Mouse (Mus musculus): ENCODE measurements around the gene Sgsm2.

Gene Sgsm2

DNA sequence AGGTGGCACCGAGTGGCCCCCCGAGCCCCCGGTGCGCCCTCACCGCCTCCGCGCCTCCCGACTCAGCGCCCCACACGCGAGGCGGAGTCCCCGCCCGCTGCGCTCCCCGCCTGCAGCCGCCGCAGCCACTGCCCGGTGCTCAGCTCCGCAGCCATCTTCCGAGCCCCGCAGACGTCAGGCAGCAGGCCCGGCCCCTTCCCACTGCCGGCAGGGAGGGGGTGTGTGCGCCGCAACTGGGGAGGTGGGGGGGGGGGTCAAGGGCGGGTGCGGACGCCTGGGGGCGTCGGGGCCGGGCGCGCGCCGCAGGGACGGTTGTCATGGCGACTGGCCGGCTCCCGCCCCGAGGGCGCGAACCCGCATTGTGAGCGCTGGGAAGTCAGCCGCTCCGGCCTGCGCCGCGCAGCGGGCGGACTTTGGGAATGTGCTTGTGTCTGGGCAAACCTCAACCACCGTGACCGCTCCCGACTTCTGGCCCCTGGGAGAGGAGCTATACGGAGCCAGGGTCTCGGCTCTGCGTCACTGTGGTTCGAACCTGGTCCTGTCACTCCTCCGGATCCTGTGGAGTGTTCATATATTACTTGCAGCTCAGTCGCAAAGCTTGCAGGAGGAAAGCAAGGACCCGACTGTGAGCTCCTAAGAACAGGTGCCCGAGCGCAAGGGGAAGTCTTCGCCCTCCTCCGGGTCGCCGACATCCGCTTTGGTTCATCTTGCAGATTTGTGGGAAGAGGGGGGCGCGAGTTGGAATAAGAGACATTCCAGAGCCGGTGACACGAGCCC, at the start of gene Sgsm2:
Gene Sgsm2, minus strand, starts transcription at position 160 of the 777 bp plus-strand sequence.
- peak; percentile 69 for DNase-seq (ENCODE audit: low spot score)

DNA sequence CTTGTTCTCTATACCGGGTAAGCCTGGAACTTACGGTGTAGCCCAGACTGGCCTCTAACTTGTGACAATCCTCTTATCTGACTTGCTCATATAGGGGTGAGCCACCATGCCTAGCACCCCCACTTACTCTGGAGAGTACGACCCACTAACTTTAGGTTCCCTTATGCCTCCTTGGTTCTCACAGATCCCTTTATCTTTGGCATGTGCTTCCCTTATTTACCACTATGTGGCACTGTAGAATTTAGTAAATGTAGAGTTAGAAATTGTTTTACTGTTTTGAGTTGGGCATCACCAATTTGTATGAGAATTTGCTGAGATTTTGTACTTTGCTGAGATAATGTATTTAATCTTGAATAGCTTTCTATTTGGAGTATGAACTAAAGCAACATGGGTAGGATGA, 49.5 kb upstream of the Sgsm2 start:
- DNase-seq (ENCODE audit: low spot score): peak; percentile 69

DNA sequence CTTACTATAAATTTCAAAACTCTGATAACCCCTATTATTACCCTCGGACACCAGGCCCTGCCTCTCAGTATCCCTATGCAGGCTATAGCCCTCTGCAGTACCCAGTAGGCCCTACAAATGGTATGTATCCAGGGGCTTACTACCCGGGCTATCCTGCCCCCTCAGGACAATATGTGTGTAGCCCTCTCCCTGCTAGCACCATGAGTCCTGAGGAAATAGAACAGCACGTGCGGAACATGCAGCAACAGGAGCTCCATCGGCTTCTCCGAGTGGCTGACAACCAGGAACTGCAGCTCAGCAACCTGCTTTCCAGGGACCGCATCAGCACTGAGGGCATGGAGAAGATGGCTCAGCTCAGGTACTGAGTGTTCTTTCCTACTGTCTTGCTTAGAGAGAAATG, 33.5 kb upstream of the Sgsm2 start:
- DNase-seq (ENCODE audit: low spot score): no peak

DNA sequence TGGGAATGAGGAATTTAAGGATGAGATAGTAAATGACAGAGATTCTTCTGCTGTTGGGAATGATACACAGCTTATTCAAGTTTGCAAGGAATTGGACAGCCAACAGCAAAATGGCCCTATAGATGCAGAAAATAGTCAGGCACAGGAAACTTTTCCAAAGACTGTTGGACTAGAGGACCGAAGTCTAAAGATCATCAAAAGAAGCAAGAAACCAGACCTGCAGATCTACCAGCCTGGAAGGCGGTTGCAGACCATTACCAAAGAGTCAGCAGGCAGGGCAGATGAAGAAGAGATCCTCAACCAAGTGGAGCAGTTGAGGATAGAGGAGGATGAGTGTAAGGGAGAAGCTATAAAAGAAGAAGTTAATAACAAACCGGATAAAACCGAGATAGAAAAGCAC, 32.3 kb upstream of the Sgsm2 start:
- no peak for DNase-seq (ENCODE audit: low spot score)

DNA sequence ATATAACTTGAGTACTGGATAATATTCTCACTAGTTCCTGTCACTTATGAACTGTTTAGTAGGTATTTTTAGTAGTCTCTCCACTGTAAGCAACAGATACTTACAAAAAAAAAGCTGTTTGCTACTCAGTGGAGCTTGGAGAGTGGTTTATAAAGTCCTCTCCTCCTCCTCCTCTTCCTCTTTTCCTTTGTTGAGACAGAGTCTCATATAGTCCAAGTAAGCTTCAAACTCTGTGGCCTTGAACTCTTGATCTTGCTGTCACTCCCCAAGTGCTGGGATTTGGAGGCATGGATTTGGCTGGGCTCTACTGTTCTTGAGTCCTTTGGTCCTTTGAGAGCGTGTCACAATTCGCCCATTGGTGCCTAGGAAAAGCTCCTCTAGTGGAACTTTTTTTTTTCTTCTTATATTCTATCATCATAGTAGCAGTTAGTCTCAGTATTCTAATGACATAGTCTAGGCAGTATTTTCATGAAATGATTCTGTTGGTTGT, 30.4 kb upstream of the Sgsm2 start:
- DNase-seq (ENCODE audit: low spot score): no peak

DNA sequence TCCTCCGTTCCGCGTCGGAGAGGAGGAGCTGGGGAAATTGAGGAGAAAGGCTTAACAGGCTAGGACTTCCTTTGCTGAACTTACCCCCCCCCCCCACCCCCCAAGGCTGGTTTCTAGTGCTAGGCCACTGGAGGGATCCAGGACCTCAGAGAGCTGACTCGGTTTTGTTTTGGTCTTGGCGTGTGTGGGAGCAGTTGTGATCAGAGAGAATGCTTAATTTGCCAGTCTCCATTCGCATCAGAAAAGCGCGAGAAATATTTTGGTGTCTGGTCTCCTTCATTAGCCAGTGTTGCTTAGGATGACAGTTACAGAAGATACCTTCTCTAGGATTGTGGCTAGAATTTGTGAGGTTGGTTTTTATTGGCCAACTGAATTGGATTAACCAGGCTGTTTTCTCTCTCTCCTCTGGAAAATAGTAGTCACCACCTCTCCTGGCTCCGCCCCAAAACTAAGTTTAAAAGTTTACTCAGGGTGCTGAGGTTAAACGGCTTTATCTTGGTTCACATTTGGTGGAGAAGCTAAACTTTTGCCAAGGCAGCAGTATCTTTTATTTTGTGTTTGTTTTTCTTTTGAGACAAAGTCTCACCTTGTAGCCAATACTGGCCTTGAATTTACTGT, 29.6 kb upstream of the Sgsm2 start:
- peak; percentile 73 for DNase-seq (ENCODE audit: low spot score)

DNA sequence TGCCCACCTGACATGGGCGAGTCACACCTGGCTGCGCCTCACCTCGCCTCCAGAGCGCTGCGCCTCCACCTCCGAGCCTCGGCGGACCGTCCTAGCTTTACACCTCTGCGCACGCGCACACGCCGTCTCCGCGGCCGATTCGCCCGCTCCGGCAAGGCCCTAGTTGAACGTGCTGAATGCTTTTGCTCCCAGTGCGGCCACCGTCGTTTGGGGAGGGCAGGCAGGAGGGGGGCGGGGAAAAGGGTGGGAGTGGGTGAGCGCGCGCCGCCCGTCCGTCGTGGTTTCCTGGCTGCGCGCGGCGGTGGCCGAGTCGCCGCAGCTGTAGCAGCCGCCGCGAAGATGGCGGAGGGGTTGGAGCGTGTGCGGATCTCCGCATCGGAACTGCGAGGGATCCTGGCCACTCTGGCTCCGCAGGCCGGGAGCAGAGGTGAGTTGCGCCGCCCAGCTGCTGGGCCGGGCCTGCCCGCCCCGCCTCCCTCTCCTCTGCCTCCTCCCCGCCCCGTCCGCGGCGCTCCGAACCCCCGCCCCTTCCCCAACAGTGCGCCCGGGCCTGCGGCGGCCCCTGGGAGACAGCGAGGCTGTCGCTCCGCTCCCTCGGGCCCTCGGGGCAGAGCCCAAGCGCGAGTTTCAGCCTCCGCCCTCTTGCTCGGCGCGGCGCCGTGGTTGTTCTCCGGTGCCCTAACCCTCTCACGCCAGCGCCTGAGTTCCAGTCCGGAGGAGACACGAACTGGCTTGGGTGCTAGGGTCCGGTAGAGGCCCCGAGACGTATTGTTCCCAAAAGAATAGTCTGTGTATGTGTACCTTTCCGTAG, 28.9 kb upstream of the Sgsm2 start, which contains the start of the genes Smg6 and Srr:
Gene Smg6, plus strand, starts transcription at position 247 of the 811 bp plus-strand sequence.
Gene Srr, minus strand, starts transcription at position 372 of the 811 bp plus-strand sequence.
- DNase-seq (ENCODE audit: low spot score): peak; percentile 97

DNA sequence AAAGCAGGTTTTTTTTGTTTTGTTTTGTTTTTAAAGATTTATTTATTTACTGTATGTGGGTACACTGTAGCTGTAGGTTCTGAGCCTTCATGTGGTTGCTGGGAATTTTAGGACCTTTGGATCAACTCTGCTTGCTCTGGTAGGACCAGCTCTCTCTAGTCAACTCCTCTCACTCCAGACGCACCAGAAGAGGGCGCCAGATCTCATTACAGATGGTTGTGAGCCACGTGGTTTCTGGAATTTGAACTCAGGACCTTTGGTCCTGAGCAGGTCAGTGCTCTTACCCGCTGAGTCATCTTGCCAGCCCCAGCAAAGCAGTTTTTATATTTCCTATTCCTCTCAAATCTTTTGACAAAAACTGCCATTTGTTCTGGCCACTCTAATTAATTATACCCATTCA, 27.3 kb upstream of the Sgsm2 start:
- DNase-seq (ENCODE audit: low spot score): peak; percentile 77

DNA sequence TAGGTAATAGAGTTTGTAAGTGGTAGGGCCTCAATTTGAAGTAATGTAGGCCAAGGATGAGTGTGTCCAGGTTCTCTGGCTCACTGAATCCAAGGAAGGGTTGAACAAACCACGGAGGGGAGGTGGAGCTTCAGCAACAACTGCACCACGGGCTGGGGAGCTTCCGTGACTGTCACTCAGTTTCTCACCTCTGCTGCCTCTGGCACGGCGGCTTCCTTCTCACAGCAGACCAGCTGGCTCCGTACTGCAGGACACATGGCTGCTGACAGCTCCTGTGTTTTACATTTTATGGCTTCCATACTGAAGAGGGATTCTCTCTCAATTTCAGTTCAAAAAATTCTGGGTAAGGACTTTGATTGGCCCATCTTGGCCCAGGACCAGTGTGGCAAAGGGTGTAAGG, 22.4 kb upstream of the Sgsm2 start:
- DNase-seq (ENCODE audit: low spot score): no peak

DNA sequence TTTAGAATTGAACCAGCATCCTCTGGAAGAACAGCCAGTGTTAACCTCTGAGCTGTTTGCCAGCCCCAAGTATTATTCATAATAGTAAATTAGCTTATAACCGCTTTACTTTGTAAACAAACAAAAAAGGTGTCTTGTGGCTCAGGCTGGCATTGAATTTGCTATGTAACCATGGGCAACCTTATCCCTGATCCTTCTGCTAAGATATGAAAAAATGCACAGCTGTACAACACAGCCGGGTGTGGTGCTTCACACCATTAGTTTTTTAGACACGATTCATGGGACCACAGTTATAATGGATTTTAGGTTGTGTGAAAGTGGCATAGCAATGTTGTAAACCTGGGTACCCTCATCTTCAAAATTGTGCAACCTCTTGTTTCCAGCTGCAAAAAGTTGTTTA, 15.6 kb upstream of the Sgsm2 start:
- DNase-seq (ENCODE audit: low spot score): no peak

DNA sequence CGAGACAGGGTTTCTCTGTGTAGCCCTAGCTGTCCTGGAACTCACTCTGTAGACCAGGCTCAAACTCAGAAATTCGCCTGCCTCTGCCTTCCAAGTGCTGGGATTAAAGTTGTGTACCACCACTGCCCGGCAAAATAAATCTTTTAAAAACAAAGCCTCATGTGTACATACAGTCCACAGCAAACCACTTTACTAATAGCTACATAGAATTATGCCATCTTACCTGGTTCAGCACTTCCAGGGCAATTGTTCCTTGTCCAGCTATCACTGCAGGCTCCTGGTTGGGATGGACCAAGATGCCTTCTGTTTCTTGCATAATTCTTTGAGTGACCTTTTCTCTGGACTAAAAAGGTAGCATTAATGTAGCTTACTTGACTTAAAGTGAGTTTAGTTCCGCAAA, 13.1 kb upstream of the Sgsm2 start:
- no peak for DNase-seq (ENCODE audit: low spot score)

DNA sequence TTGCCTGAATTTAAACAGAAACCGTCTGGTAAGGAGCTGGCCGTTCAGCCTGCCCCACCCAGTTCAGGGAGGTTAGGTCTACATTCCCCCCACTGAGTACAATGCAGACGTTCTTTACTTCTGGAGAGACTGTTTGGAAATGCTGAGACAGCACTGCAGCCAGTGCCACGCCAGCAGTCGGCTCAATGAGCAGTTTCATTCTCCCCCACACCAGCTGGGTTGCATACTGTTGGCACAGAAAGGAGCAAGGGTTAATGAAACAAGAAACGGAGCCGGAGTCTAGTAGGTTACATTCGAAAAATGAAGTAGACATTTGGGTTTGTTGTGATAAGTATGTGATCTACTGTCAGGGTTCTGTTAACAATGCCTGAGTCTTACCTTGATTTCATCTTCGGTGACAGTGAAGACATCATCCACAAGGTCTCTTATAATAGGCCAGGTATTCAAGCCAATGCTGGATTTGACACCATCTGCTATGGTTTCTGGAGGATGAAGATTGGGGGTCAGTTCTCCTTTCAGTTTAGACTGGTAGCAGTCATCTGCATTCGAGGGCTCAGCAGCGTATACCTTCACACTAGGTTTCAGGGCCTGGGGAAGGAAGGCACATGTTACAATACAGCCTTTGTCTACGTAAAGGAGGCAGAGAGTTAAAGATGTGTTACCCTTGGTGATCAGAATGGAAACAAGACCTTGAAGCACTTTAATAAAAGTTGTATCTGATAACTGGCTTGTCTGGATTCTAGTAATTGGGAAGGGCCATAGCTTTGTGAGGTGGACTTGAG, 11.9 kb upstream of the Sgsm2 start:
- no peak for DNase-seq (ENCODE audit: low spot score)

DNA sequence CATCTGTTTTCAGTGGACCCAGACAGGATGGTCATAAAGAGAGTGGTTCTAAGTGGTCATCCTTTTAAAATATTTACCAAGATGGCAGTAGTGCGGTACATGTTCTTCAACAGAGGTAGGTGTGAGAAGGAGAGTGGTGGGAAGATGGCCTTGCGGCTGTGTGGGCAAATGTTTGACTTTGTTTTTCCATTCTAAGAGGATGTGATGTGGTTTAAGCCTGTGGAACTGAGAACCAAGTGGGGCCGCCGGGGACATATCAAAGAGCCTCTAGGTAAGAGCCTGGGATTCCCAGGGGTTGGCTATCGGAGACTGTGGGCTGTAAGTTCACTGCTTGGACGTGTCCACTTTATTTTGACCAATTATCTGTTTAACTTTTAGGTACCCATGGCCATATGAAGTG, 11.0 kb upstream of the Sgsm2 start:
- no peak for DNase-seq (ENCODE audit: low spot score)

DNA sequence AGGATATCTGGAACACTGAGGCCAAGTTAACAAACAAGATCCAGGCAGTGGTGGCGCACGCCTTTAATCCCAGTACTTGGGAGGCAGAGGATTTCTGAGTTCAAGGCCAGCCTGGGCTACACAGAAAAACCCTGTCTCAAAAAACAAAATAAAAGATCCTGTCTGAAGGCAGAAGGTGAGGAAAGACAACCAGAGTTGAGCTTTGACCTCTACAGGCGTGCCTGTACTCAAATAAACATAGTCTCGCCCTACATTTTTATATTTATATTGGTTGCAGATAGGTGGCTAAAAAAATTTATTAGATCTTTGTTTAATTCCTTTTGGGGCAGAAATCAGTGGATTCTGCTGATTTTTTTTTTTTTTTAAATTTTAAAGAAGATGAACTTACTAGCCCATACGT, 5.6 kb upstream of the Sgsm2 start:
- DNase-seq (ENCODE audit: low spot score): no peak

DNA sequence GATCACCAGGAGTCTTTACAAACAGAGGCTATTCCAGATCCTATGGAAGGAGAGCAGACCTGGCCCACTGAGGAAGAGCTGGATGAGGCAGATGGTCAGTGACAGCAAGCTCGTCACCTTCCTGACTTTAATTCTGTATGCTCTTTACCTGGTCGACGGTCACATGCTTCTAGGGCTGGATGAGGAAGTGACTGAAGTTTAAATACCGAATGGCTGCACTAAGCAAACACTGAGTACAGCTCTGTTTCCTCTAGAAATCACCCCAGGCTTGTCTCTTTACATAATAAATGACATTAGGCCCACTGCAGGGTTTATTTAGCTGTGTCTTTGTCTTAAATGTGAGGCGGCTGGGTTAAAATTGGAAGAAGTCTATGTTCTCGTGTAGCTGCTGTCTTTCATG, 4.7 kb upstream of the Sgsm2 start:
- no peak for DNase-seq (ENCODE audit: low spot score)

DNA sequence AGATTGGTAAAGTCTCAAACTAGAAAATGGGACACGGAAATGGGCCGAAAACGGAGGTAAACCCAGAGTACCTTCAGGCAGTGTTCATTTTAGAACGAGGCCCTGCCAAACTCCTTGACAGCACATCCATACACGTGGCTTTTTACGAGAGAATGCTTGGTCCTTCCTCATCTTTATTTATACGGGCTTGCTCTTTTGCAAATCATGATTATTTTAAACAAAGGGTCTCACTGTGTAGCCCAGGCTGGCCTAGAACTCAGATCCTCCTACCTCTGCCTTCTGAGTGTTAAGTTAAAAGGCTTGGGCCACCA, 1.6 kb upstream of the Sgsm2 start:
- DNase-seq (ENCODE audit: low spot score): no peak

DNA sequence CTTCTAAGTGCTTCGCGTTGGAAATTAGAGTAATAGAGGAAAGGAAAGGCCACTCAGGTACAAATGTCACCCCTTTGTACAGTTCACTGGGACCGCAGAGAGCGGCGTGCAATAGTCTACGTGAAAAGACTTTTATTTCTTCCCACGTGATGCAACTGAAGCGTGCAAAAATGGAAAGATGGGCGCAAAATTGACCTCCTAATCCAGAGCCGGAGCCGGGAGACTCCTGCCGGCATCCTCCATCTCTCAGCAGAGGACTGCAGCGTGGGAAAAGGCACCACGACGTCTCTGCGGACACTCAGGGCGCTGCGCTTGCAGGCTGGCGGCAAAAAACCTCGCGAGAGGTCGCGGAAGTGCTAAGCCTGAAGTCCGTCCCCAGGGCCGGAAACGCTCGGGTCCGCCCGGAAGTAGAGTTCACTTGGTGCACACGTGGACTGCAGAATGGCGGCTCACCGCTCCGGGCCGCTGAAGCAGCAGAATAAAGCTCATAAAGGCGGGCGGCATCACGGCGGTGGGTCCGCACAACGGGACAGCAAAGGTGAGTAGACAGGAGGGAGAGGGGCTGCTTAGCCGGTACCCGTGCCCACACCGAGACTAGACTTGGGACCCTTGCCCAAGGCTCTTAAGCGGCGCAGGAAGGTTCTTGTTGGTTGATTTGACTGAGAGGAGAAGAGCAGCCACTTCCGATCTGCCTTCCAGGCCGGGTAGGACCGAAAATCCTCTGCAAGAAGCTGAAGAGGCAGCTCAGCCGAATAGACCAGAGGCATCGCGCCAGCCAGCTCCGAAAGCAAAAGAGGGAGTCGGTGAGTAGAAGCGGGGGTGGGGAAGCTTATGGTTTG, 1.0 kb upstream of the Sgsm2 start, which contains the start of gene Tsr1:
Gene Tsr1, plus strand, starts transcription at position 394 of the 839 bp plus-strand sequence.
- DNase-seq (ENCODE audit: low spot score): peak; percentile 94

DNA sequence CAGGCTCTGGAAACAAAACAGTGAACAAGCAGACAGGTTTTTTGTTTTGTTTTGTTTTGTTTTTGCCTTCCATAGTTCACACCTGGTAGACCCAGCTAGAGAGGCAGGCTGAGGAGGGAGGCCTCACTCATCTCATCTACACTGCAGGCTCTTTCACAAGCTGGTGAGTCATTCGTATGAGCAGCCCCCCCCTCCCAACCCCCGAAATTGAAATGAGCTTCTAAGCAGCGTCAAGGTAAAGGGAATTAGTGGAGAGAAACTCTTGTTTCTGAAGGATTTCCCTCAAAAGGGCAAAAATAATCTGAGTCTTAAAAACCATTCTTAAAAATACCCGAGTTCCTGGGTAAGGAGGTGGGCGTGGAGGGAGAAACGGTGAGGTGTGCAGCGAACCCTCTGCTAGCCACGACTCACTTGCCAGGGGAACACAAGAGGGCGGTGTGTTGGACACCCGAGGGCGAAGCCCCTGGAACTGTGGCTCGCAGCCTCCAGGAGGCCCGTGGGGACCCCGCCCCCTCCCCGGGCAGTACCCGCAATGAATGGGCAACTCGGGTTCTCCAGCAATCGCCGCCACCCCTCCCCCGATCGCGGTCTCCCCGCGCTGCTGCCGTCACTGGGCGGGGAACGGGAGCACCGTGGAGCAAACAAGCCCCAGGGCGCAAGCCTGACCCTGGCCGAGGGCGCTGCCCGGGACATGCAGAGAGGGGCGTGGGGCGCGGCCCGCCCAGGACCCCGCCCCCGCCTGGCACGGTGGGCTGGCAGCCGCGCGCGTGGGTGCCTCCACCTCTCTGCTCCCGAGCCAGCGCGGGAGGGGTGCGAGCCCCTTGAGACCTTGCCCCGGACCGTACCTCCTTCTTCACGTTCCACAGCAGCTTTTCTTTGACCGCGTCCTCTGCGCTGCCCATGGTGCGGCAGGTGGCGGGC, 620 bp downstream of the Sgsm2 start:
- DNase-seq (ENCODE audit: low spot score): peak; percentile 66

DNA sequence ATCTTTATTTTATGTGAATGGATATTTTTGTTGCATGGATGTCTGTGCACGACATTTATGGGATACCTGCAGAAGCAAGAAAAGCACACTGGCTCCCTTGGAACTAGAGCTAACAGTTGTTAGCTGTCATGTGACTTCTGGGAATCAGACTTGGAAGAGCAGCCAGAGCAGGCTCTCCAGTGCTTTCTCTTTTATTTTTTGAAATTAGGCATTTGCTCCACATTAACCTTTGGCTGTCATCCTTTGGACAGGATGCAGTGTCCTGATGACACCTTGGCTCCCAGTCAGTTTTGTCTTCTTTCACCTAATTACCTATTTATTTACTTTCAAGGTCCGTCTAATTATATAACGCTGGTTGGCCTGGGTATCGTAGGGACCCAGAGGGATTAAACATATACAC, 2.2 kb downstream of the Sgsm2 start:
- peak; percentile 64 for DNase-seq (ENCODE audit: low spot score)

DNA sequence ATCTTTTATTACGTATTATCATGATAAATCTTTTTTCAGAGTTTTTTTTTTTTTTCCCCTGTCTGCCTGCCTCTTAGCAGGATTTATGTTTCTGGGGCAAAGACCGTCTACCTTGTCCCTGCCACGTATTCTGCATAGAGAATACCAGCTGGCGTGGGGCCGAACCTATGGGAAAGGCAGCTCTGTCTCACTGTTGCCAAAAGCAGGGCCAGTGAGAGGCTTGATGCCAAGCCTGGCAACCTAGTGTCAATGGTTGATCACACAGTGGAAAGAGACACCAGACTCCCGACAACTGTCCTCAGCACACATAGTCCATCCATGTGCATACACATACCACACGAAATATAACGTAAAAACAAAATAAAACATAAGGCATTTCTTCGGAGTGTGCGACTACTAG, 13.8 kb downstream of the Sgsm2 start:
- DNase-seq (ENCODE audit: low spot score): peak; percentile 69
